Mouse (Mus musculus) G1E-ER4 (cell line): Measurements from ENCODE around the gene Zfp69. TPM values are rescaled to one million over a fixed set of nuclear protein-coding genes. Genes with fewer than 3 reads are reported as not detected.

Experiments
- GATA1 ChIP-seq: IDR thresholded peaks from one replicate; pipeline ENCODE4 v1.8.0; 2012; ENCODE audit warnings: low read length, inconsistent platforms
- polyA plus RNA-seq: library from polyadenylated mRNA; stranded (reverse); fragments of >175 nt; gene quantifications from 2 replicates; pipeline ENCODE4 v1.2.3, GENCODE M21; 2012

The Zfp69 gene
- polyA plus RNA-seq, 1 experiment, result 2.4 TPM

- TF ChIP-seq GATA1, result no peak
Observed at GRCm38 (mm10) chr4:120895810-120896584, 55.5 kb downstream of the Zfp69 start.

GRCm38 (mm10) chr4:120895226-120895625, 56.3 kb downstream of the Zfp69 start:
- TF ChIP-seq GATA1, result no peak

GRCm38 (mm10) chr4:120894584-120894983, 56.9 kb downstream of the Zfp69 start:
- TF ChIP-seq GATA1, result no peak

GRCm38 (mm10) chr4:120893656-120894401, 57.7 kb downstream of the Zfp69 start:
- no peak for TF ChIP-seq GATA1

- TF ChIP-seq GATA1, result no peak
Observed at GRCm38 (mm10) chr4:120892516-120892915, 59.0 kb downstream of the Zfp69 start.

GRCm38 (mm10) chr4:120891960-120892359, 59.5 kb downstream of the Zfp69 start:
- TF ChIP-seq GATA1, result no peak

GRCm38 (mm10) chr4:120890754-120891440, 60.6 kb downstream of the Zfp69 start:
- no peak for TF ChIP-seq GATA1

GRCm38 (mm10) chr4:120888884-120889283, 62.6 kb downstream of the Zfp69 start:
- no peak for TF ChIP-seq GATA1

- no peak for TF ChIP-seq GATA1
Observed at GRCm38 (mm10) chr4:120887381-120888112, 64.0 kb downstream of the Zfp69 start.

- TF ChIP-seq GATA1, result no peak
Observed at GRCm38 (mm10) chr4:120886811-120887210, 64.7 kb downstream of the Zfp69 start.

- TF ChIP-seq GATA1, result no peak
Observed at GRCm38 (mm10) chr4:120886131-120886530, 65.4 kb downstream of the Zfp69 start.

- no peak for TF ChIP-seq GATA1
Observed at GRCm38 (mm10) chr4:120885208-120886120, 66.0 kb downstream of the Zfp69 start.

- no peak for TF ChIP-seq GATA1
Observed at GRCm38 (mm10) chr4:120882002-120882625, 69.4 kb downstream of the Zfp69 start.

- no peak for TF ChIP-seq GATA1
Observed at GRCm38 (mm10) chr4:120880731-120881432, 70.6 kb downstream of the Zfp69 start.

Other genes starting within 250 kb of the Zfp69 start
- not detected in 2 replicates for gene Kcnq4, start 203.1 kb downstream of the Zfp69 start, polyA plus RNA-seq
- 59.4 and 89.2 TPM in 2 replicates for gene Nfyc, start 120.1 kb downstream of the Zfp69 start, polyA plus RNA-seq
- gene Rims3, start 96.9 kb downstream of the Zfp69 start, polyA plus RNA-seq, result not detected in 2 replicates
- 5.3 and 6.2 TPM in 2 replicates for gene Exo5, start 26.7 kb downstream of the Zfp69 start, polyA plus RNA-seq
- 34.2 and 36.8 TPM in 2 replicates for gene Smap2, start 65.5 kb upstream of the Zfp69 start, polyA plus RNA-seq
- gene Col9a2, start 87.7 kb upstream of the Zfp69 start, polyA plus RNA-seq, result not detected in 2 replicates
- 4.3 and 5.2 TPM in 2 replicates for gene Zmpste24, start 146.5 kb upstream of the Zfp69 start, polyA plus RNA-seq
- gene Tmco2, start 157.5 kb upstream of the Zfp69 start, polyA plus RNA-seq, result not detected in 2 replicates